Comparison of ENCODE assay signal across 11 mouse cellular contexts in genomic region chr9:113508821-113509220, GRCm38 (mm10).
DNase-seq lines count a peak whose midpoint lies in the region; ATAC-seq and TF ChIP-seq lines count a peak whose summit lies in the region.
"Had no signal": no experiment of that assay in that cellular context is flagged by ENCODE, and none has a peak within 500 bp of the region (broad histone marks: within the 10 kb centered on the region; RNA-seq: fewer than 3 reads in every experiment).

No protein-coding gene starts in this region.

- H3K27me3 ChIP-seq in testis, adult 2 months (ENCODE audit: control insufficient read depth, insufficient read depth, low read length) = no peaks in the 10 kb centered on the region
- no peaks in the 10 kb centered on the region for H3K27me3 ChIP-seq in kidney, embryonic 15.5 days
- H3K27me3 ChIP-seq: heart, embryonic 15.5 days had no signal

- no peaks in the 10 kb centered on the region for H3K4me1 ChIP-seq in testis, adult 2 months (ENCODE audit: control insufficient read depth, insufficient read depth, low read length)
- no peaks in the 10 kb centered on the region for H3K4me1 ChIP-seq in kidney, embryonic 15.5 days
- H3K4me1 ChIP-seq: heart, embryonic 15.5 days had no signal

- ATAC-seq in kidney, embryonic 15.5 days (replicated peaks; ENCODE audit: low FRiP score) = no peak
- ATAC-seq in granulocyte monocyte progenitor cell, adult 5-6 weeks (replicated peaks; ENCODE audit: poor library complexity, severe bottlenecking) = no peak

- H3K4me3 ChIP-seq in testis, adult 2 months (ENCODE audit: control insufficient read depth, low read depth, low read length) = peak overlapping the region; percentile 63
- H3K4me3 ChIP-seq in kidney, embryonic 15.5 days (replicated peaks) = no peak overlapping the region
- H3K4me3 ChIP-seq: heart, embryonic 15.5 days; myocyte had no signal

- H3K36me3 ChIP-seq in testis, adult 2 months (ENCODE audit: control insufficient read depth, insufficient read depth, low read length) = no peaks in the 10 kb centered on the region
- no peaks in the 10 kb centered on the region for H3K36me3 ChIP-seq in kidney, embryonic 15.5 days
- H3K36me3 ChIP-seq: heart, embryonic 15.5 days had no signal

- H3K9ac ChIP-seq in kidney, embryonic 15.5 days = no peak overlapping the region
- H3K9ac ChIP-seq: heart, embryonic 15.5 days; lung, embryonic 14.5 days had no signal

- H3K27ac ChIP-seq in testis, adult 2 months (ENCODE audit: control insufficient read depth, insufficient read depth, low read depth, low read length) = no peak overlapping the region
- no peak overlapping the region for H3K27ac ChIP-seq in kidney, embryonic 15.5 days
- H3K27ac ChIP-seq: heart, embryonic 15.5 days had no signal

- no peak overlapping the region for H3K4me2 ChIP-seq in kidney, embryonic 15.5 days
- H3K4me2 ChIP-seq: heart, embryonic 15.5 days; lung, embryonic 14.5 days had no signal

- TF ChIP-seq CTCF in testis, adult 2 months (IDR thresholded peaks at IDR 0.05; ENCODE audit: control insufficient read depth, insufficient read depth, insufficient replicate concordance, low read depth, low read length) = no peak

- WGBS in kidney, embryonic 15.5 days = 85% methylated on average over 3 of the region's 3 CpGs

- no peaks in the 10 kb centered on the region for H3K9me3 ChIP-seq in kidney, embryonic 15.5 days (replicated peaks)
- H3K9me3 ChIP-seq: heart, embryonic 15.5 days had no signal

- no peak for DNase-seq in testis, postnatal 14 days (ENCODE audit: low spot score)
- DNase-seq in frontal cortex, adult 2 months (ENCODE audit: extremely low spot score in 1 of 2, low spot score in 1 of 2) = peak; percentile 85 to 93
- DNase-seq in left cerebral cortex, adult 8-10 months (ENCODE audit: low spot score in 2 of 2) = peak; percentile 64 to 93
- DNase-seq in kidney, adult 9 months = no peak
- DNase-seq: kidney, postnatal 36 days; lung, embryonic 14.5 days had no signal

- TF ChIP-seq POLR2A in testis, adult 2 months (IDR thresholded peaks at IDR 0.05; ENCODE audit: control insufficient read depth, low read depth, low read length) = no peak

Comparison
In these comparisons a context has a peak if more than half of its experiments do, and no peak if none do; other contexts are left out.
1. DNase-seq: peak in frontal cortex, adult 2 months (2 of 2) and left cerebral cortex, adult 8-10 months (2 of 2); none in testis, postnatal 14 days (single experiment) and kidney, adult 9 months (single experiment).